Mouse (Mus musculus) liver, embryonic 15.5 days (tissue): ENCODE results near the gene Lhfpl2. TPM values are rescaled to one million over a fixed set of nuclear protein-coding genes. Genes with fewer than 3 reads are reported as not detected.

Source experiments
- ATAC-seq: fragments of 200-750 bp; cut with Nextera tagmentation; 2 replicates; pipeline ENCODE4 v1.8.0; 2017; ENCODE audit warnings: moderate number of reproducible peaks, mild to moderate bottlenecking, moderate library complexity; ENCODE audit not compliant: insufficient read depth
- H3K27ac ChIP-seq: fragments of 300-500 bp; sonication (generic); replicated peaks from 2 replicates; pipeline ENCODE4 v1.5.1; 2015; ENCODE audit warnings: mild to moderate bottlenecking, inconsistent platforms
- H3K27me3 ChIP-seq: fragments of 300-500 bp; sonication (generic); 2 replicates; pipeline ENCODE4 v1.6.1; 2015; ENCODE audit warnings: mild to moderate bottlenecking, inconsistent platforms
- H3K36me3 ChIP-seq: fragments of 300-500 bp; sonication (generic); replicated peaks from 2 replicates; pipeline ENCODE4 v1.6.1; 2015; ENCODE audit warnings: moderate library complexity, mild to moderate bottlenecking, inconsistent platforms
- H3K4me1 ChIP-seq: fragments of 300-500 bp; sonication (generic); replicated peaks from 2 replicates; pipeline ENCODE4 v1.6.1; 2015; ENCODE audit warnings: inconsistent platforms
- H3K4me2 ChIP-seq: fragments of 300-500 bp; sonication (generic); 2 replicates; pipeline ENCODE4 v1.6.1; 2015; ENCODE audit warnings: moderate library complexity, mild to moderate bottlenecking, inconsistent platforms
- H3K4me3 ChIP-seq: fragments of 300-500 bp; sonication (generic); replicated peaks from 2 replicates; pipeline ENCODE4 v1.5.1; 2015; ENCODE audit warnings: mild to moderate bottlenecking, inconsistent platforms
- H3K9ac ChIP-seq: fragments of 300-500 bp; sonication (generic); 2 replicates; pipeline ENCODE4 v1.6.1; 2015; ENCODE audit warnings: moderate library complexity, mild to moderate bottlenecking, inconsistent platforms
- H3K9me3 ChIP-seq: fragments of 300-500 bp; sonication (generic); replicated peaks from 2 replicates; pipeline ENCODE4 v1.6.1; 2016; ENCODE audit warnings: inconsistent platforms
- WGBS: fragments of 180-500 bp; shearing (Covaris S2); methylation state at CpG from one replicate; pipeline ENCODE4 v1.1.7; 2015; ENCODE audit warnings: mixed read lengths; ENCODE audit not compliant: insufficient replicate concordance; 5-methylcytosine and 5-hydroxymethylcytosine counted together
- polyA plus RNA-seq: library from polyadenylated mRNA; unstranded; fragments of >200 nt; fragmentation: Nextera tagmentation; extraction: Ambion mirVana; gene quantifications from 2 replicates; pipeline ENCODE4 v1.2.1, GENCODE M21; 2015

Lhfpl2 gene
- polyA plus RNA-seq, 1 experiment from 2014 or later: 3.8 TPM

DNA sequence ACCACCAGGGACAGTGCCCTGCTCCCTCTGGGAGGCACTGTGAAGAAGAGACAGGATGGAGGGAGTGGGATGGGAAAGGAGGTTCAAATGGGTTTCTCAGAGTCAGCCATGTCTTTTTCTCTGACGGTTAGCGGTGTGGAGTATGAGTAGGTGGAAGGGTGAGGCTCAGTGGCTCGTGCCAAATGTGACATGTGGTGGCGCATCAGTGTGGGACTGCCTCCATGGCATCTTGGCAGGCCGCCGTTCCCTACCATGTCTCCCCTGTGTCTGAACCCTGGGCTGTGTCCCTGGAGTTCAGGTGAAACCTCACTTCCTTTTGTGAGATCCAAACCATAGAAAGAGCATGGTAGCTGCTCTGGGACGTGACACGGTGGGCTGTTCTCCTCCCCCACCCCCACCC, 92.2 kb downstream of the Lhfpl2 start:
- no peaks in the 10 kb centered on the region for H3K27me3 ChIP-seq
- ATAC-seq: no peak

DNA sequence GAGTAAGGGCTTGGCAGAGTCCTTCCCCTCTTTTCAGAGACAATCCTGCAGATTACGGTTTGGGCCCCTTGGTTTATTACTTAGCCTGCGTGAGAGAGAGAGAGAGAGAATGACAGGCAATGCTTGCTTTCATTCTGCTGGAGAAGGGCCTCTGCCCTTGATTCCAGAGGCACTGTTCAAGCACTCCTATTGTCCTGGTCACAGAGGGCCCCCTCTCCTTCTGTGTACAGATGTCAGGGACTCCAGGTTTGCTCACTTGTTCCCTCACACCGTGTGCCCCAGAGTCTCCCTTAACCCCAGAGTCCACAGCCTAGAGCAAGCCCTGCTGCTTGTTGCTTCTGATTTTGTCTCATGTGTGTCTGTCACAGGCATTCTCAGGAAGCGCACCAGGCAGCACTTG, 93.7 kb downstream of the Lhfpl2 start:
- Histone ChIP-seq H3K4me3 (no peak overlapping the region), H3K9ac (no peak overlapping the region), H3K27ac (no peak overlapping the region), H3K4me2 (no peak overlapping the region), H3K9me3 (no peaks in the 10 kb centered on the region), H3K36me3 (no peaks in the 10 kb centered on the region), H3K27me3 (no peaks in the 10 kb centered on the region), H3K4me1 (no peaks in the 10 kb centered on the region)
- WGBS: 63% methylated on average over 4 of the region's 4 CpGs
- no peak for ATAC-seq

More for the DNA sequence above, 92.2 kb downstream of the Lhfpl2 start:
- H3K4me2 ChIP-seq: no peak overlapping the region
- H3K4me3 ChIP-seq: no peak overlapping the region
- H3K36me3 ChIP-seq: no peaks in the 10 kb centered on the region
- no peak overlapping the region for H3K9ac ChIP-seq
- H3K9me3 ChIP-seq: no peaks in the 10 kb centered on the region
- H3K4me1 ChIP-seq: no peaks in the 10 kb centered on the region
- no peak overlapping the region for H3K27ac ChIP-seq
- WGBS: 73% methylated on average over 8 of the region's 8 CpGs

DNA sequence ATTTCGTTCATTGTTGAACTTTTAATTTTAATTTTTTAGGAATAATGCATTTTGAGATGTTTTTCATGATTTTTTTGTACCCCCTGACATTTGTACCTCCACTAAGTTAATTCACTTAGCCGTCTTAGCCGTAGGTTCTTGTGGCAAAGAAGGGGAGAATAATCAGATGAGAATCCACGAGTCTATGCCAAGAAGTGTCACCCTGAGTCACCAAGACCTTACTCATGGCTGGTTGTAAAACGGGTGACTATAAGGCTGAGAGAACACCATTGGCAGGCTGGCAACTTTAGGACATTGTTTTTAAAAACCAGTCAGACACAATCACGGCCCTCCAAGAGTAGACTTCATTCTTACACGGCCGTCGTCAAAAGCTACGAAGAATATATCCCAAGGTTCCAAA, 95.2 kb downstream of the Lhfpl2 start:
- H3K27me3 ChIP-seq: no peaks in the 10 kb centered on the region
- H3K9me3 ChIP-seq: no peaks in the 10 kb centered on the region
- H3K9ac ChIP-seq: no peak overlapping the region
- H3K36me3 ChIP-seq: no peaks in the 10 kb centered on the region
- no peak overlapping the region for H3K4me2 ChIP-seq
- H3K27ac ChIP-seq: no peak overlapping the region
- H3K4me3 ChIP-seq: no peak overlapping the region
- ATAC-seq: no peak
- H3K4me1 ChIP-seq: no peaks in the 10 kb centered on the region
- 74% methylated on average over 10 of the region's 10 CpGs for WGBS

DNA sequence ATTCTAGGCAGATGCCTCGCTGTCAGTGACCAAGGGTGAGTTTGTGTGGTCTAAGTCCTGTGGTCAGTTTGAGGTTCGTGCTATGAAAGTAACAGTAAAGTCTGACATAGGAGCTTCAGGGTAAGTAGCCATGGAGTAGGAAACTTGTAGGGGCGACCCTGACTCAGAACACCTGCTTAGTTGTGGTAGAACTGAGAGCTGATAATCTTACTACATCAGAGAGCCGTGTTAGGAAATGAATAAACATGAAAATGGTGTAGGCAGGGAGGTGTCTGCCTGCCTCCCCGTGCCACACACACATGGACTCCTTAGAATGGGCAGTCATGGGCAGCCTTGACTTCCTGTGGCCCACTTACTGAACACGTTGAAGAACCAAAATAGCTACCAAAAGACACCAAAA, 96.1 kb downstream of the Lhfpl2 start:
- no peak overlapping the region for H3K4me2 ChIP-seq
- no peaks in the 10 kb centered on the region for H3K36me3 ChIP-seq
- no peak overlapping the region for H3K27ac ChIP-seq
- 46% methylated on average over 6 of the region's 6 CpGs for WGBS
- no peak overlapping the region for H3K4me3 ChIP-seq
- peaks cover 2% of the 10 kb centered on the region; the same call in 1 of the 2 replicates for H3K4me1 ChIP-seq
- H3K9ac ChIP-seq: no peak overlapping the region
- no peaks in the 10 kb centered on the region for H3K9me3 ChIP-seq
- H3K27me3 ChIP-seq: no peaks in the 10 kb centered on the region
- ATAC-seq: no peak

DNA sequence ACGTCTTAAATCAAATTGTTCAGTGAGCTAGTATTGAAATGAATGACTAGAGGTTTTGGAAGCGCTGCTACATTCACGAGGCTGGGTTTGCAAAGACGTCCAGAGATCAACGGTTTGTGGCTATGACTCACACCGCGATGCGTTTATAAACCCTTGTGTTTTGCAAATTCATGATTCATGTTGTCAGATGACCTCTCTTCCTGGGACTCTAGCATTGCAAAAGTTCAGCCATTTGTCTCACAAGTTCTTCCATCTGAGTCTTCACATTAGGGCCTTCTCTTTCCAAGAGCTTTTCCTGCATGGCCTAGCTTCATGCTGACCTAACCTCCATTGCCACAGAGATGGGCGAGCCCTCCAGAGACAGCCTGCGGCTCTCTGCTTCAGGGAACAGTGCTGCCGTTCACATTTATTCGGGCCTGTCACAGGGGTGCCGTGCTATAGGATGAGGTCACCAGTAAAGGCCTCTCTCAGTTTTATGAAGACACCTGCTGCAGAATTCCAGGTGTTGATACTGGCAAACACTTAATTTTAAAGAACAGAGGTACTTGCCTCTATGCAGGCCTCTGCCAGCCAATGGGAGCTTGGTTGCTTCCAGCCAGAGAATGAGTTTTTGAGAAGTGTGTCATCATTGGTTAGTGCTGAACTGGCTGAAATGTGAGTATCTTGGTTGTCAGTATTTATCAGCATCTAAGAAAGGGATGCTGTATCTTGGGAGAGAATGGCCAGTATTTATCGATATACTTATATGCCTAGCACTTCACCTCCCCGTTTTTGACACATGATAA, 97.1 kb downstream of the Lhfpl2 start:
- Histone ChIP-seq H3K4me2 (no peak overlapping the region), H3K36me3 (no peaks in the 10 kb centered on the region), H3K9ac (no peak overlapping the region), H3K27ac (no peak overlapping the region), H3K27me3 (no peaks in the 10 kb centered on the region), H3K9me3 (no peaks in the 10 kb centered on the region), H3K4me3 (no peak overlapping the region), H3K4me1 (peaks cover 2% of the 10 kb centered on the region; the same call in 1 of the 2 replicates)
- WGBS: 66% methylated on average over 15 of the region's 15 CpGs
- ATAC-seq: no peak

DNA sequence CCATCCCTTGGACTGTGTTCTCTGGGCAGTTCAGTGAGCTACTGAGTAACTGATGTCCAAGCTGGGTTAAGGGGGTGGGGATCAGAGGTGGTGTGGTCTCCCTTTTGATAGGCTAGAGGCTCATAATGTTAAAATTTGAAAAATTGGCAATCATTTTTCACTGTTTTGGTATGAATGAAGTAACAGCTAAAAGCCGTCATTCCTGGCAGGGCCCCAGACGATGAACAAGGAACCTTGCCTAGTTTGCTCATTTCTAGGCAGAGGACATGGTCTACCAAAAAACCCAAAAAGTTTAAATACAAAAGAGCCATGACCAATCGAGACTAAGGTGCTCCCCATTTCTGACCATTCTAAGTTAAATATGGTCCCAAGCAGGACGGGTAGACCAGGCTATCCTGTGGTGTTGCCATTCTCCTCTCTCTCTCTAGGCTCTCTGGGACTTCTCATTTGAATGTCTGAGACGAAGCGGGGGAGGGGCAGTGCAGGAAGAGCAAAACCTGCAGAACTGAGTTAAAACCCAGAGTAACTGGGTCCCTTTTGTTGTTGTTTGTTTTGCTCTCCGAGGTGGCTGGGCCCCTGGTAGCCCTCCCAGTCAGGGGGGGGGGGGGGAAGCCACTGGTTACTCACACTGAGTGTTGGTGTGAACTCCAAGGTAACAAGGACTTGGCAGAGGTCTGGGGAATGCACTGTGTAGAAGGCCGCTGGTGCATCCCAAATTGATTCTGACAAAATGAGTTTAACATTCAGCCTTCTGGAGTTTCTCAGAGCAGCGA, 98.2 kb downstream of the Lhfpl2 start:
- no peak overlapping the region for H3K4me2 ChIP-seq
- no peak overlapping the region for H3K9ac ChIP-seq
- ATAC-seq: no peak

DNA sequence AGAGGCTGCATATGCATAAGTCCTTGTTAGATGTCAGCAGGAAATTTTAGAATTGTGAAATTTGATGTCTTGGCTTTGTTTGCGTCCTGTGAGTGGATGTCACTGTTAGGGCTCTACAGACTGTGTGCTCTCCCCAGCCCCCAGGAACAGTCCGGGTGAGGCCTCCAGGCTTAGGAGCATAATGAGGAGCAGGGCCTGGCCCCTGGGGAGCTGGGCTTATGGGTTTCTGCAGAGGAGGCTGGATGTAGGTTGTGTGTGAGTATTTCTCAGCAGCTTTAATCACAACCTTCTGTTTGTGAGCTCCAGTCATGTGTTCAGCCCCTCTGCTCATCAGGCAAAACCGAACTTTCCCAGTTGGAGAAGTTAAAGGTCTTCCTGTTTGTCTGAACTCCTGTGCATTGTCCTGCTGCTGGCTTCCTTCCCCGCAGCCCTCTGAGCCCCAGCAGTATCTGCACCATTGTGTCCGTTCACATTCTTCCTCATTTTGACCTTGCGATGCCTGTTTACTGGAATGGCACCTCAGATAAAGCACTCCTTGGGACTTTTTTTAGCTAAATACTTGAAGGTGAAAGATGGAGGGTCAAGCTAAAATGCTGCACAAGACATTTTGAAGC, 101.4 kb downstream of the Lhfpl2 start:
- Histone ChIP-seq H3K4me2 (no peak overlapping the region), H3K9me3 (no peaks in the 10 kb centered on the region), H3K4me1 (peaks cover 7% of the 10 kb centered on the region; the same call in 1 of the 2 replicates), H3K9ac (no peak overlapping the region), H3K36me3 (no peaks in the 10 kb centered on the region), H3K4me3 (no peak overlapping the region), H3K27me3 (no peaks in the 10 kb centered on the region), H3K27ac (no peak overlapping the region)
- peak; percentile 37; the same call in 1 of the 2 replicates for ATAC-seq
- 43% methylated on average over 6 of the region's 6 CpGs for WGBS

More for the DNA sequence above, 98.2 kb downstream of the Lhfpl2 start:
- no peak overlapping the region for H3K27ac ChIP-seq
- H3K4me3 ChIP-seq: no peak overlapping the region
- H3K9me3 ChIP-seq: no peaks in the 10 kb centered on the region
- H3K4me1 ChIP-seq: peaks cover 7% of the 10 kb centered on the region; the same call in 1 of the 2 replicates
- WGBS: 54% methylated on average over 9 of the region's 9 CpGs
- H3K27me3 ChIP-seq: no peaks in the 10 kb centered on the region
- no peaks in the 10 kb centered on the region for H3K36me3 ChIP-seq

DNA sequence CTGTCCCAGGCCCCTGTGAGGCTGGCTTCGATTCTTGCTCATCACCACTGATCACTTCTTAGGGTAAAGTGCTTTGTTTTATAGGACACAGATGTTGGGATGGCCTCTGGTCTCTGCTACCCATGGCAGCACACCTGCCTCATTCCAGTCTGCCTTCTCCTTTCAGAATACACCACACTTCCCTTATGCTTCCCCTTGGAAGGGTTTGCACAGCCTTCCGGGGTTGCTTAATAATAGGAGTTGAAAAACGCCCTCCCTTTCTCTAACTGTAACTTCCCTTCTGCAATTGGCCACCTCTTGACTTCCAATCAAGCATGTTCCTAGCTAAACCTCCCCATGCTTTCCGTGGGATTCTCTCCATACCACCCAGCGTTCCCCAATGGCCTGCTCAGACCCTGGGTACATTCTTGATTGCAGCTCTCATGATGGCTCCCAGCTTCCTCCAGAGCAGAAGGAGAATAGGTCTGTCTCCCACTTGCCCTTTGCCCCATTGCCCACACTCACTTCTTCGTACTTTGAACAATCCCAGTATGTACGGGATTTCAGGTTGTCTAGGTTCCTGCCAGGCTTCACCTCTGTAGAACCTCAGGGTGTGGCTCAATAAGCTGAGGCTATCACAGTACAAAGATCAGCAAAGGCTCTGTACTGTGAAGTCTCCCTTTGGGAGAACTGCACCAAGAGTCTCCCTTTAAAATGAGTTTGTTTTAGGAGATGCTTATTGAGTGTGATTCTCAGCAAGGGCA, 102.1 kb downstream of the Lhfpl2 start:
- 0 out of 2 replicates have a peak, but pooled peaks have one; percentile 7 for ATAC-seq
- no peaks in the 10 kb centered on the region for H3K27me3 ChIP-seq
- no peak overlapping the region for H3K4me3 ChIP-seq
- no peaks in the 10 kb centered on the region for H3K36me3 ChIP-seq
- no peak overlapping the region for H3K27ac ChIP-seq
- 52% methylated on average over 7 of the region's 7 CpGs for WGBS
- H3K4me2 ChIP-seq: no peak overlapping the region
- H3K9me3 ChIP-seq: no peaks in the 10 kb centered on the region
- H3K4me1 ChIP-seq: peaks cover 7% of the 10 kb centered on the region; the same call in 1 of the 2 replicates
- no peak overlapping the region for H3K9ac ChIP-seq

DNA sequence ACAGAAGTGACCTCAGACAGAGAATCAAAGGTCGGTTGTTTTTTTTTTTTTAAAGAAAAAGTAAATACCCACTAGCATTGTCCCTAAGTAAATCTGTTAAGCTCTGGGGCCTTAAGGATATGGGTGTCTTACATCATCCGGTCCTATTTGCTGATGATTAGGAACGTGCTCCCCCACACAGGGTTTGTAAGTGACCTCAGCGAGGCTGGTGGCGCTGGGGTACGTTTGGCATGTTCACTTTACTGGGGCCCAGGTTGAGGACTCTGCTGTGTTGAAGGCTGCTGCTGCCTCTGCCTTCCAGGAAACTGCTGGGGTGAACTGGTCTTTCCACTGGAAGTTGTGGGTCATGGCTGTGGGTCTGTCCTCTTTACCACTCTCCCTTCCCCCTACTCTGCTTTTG, 106.9 kb downstream of the Lhfpl2 start:
- no peaks in the 10 kb centered on the region for H3K36me3 ChIP-seq
- H3K27ac ChIP-seq: no peak overlapping the region
- H3K9ac ChIP-seq: no peak overlapping the region
- WGBS: 53% methylated on average over 6 of the region's 6 CpGs
- H3K27me3 ChIP-seq: no peaks in the 10 kb centered on the region
- no peak overlapping the region for H3K4me3 ChIP-seq
- peaks cover 5% of the 10 kb centered on the region; the same call in 1 of the 2 replicates for H3K4me1 ChIP-seq
- H3K9me3 ChIP-seq: no peaks in the 10 kb centered on the region
- no peak for ATAC-seq
- no peak overlapping the region for H3K4me2 ChIP-seq

DNA sequence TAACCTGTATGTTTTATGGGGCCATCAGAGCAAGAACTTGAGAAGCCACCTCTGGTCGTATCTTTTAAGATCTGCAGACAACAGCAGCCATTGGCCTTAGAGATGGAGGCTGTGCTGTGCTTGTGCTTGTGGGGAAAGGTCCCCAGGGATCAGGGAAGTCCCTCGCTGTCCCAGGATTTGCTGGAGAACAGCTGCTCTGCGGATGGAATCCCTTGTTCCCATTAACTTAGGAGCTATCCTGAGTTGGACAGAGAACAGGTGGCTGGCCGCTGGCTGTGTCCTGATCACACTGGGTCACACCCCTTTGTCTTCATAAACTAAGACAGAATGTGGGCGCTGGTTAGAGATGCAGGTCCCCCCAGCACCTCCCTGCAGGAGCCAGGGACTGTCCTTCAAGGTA, 110.7 kb downstream of the Lhfpl2 start:
- Histone ChIP-seq H3K4me3 (no peak overlapping the region), H3K4me1 (peaks cover 18% of the 10 kb centered on the region), H3K27ac (no peak overlapping the region), H3K9ac (no peak overlapping the region), H3K9me3 (no peaks in the 10 kb centered on the region), H3K4me2 (no peak overlapping the region), H3K36me3 (no peaks in the 10 kb centered on the region), H3K27me3 (0 out of 2 replicates have a peak, but pooled peaks cover 5% of the 10 kb centered on the region)
- WGBS: 55% methylated on average over 5 of the region's 5 CpGs
- ATAC-seq: no peak
